Mouse (Mus musculus) stomach, embryonic 16.5 days (tissue): ENCODE measurements at regions not wholly inside any gene's neighbourhood (a gene's known extent, or its start where the extent isn't known, plus 50 kb on each side); places are given as distances from the start of the nearest gene placed in this dataset.

ENCODE experiments used
- ATAC-seq: fragments of 200-750 bp; cut with Nextera tagmentation; 2 replicates; pipeline ENCODE4 v1.8.0; 2017; ENCODE audit warnings: moderate number of reproducible peaks, moderate TSS enrichment; ENCODE audit not compliant: insufficient read depth, low FRiP score
- H3K27ac ChIP-seq: fragments of 300-500 bp; sonication (generic); 2 replicates; pipeline ENCODE4 v1.5.1; 2014; ENCODE audit warnings: low read length
- H3K27me3 ChIP-seq: fragments of 300-500 bp; sonication (generic); 2 replicates; pipeline ENCODE4 v1.6.1; 2014; ENCODE audit warnings: low read length, control low read depth, mixed read lengths; ENCODE audit not compliant: control insufficient read depth, insufficient read depth
- H3K36me3 ChIP-seq: fragments of 300-500 bp; sonication (generic); 2 replicates; pipeline ENCODE4 v1.6.1; 2014; ENCODE audit warnings: low read length; ENCODE audit not compliant: control insufficient read depth, insufficient read depth
- H3K4me1 ChIP-seq: fragments of 300-500 bp; sonication (generic); 2 replicates; pipeline ENCODE4 v1.6.1; 2014; ENCODE audit warnings: low read length, control low read depth, mixed read lengths; ENCODE audit not compliant: control insufficient read depth, insufficient read depth
- H3K4me2 ChIP-seq: fragments of 300-500 bp; sonication (generic); 2 replicates; pipeline ENCODE4 v1.6.1; 2014; ENCODE audit warnings: low read depth, low read length, mixed read lengths
- H3K4me3 ChIP-seq: fragments of 300-500 bp; sonication (generic); replicated peaks from 2 replicates; pipeline ENCODE4 v1.5.1; 2014; ENCODE audit warnings: mild to moderate bottlenecking, low read length
- H3K9ac ChIP-seq: fragments of 300-500 bp; sonication (generic); 2 replicates; pipeline ENCODE4 v1.6.1; 2014; ENCODE audit warnings: low read length
- H3K9me3 ChIP-seq: fragments of 300-500 bp; sonication (generic); replicated peaks from 2 replicates; pipeline ENCODE4 v1.6.1; 2016; ENCODE audit warnings: low read length, control low read depth; ENCODE audit not compliant: control insufficient read depth
- WGBS: fragments of 180-500 bp; shearing (Covaris S2); extraction: QIAGEN DNeasy Blood & Tissue Kit; methylation state at CpG from one replicate; pipeline ENCODE4 v1.1.7; 2014; 5-methylcytosine and 5-hydroxymethylcytosine counted together

- H3K36me3 ChIP-seq = no peaks in the 10 kb centered on the region
- H3K27ac ChIP-seq = no peak overlapping the region
- no peak for ATAC-seq
- WGBS = 65% methylated on average over 3 of the region's 3 CpGs
- H3K9ac ChIP-seq = no peak overlapping the region
- H3K4me3 ChIP-seq = no peak overlapping the region
- H3K4me1 ChIP-seq = no peaks in the 10 kb centered on the region
- H3K4me2 ChIP-seq = no peak overlapping the region
- no peaks in the 10 kb centered on the region for H3K27me3 ChIP-seq
- H3K9me3 ChIP-seq = no peaks in the 10 kb centered on the region
Measured at GRCm38 (mm10) chr11:19701198-19701597, 223.0 kb upstream of the Spred2 start.

DNA sequence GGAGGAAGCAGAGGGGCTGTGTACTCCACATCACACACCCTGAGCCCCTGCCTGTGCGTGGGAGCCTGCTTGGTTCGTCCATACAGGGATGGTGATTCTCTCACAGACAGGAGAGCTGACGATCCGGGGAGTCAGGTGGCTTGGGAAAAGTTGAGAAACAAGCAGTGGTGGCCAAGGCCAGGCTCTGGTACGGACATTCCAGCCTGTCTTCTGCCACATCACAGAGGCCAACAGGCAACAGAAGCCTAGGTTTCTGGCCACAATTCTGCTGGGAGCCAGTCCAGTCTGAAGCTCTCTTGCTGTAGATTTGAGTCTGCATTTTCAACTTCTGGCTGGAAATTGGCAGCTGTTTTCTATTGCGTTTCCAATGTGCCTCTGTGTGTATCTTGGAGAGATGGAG is 215.4 kb upstream of the Spred2 start:
- no peak overlapping the region for H3K9ac ChIP-seq
- H3K27ac ChIP-seq = no peak overlapping the region
- H3K27me3 ChIP-seq = no peaks in the 10 kb centered on the region
- H3K9me3 ChIP-seq = no peaks in the 10 kb centered on the region
- H3K36me3 ChIP-seq = no peaks in the 10 kb centered on the region
- no peaks in the 10 kb centered on the region for H3K4me1 ChIP-seq
- no peak overlapping the region for H3K4me3 ChIP-seq
- 69% methylated on average over 6 of the region's 6 CpGs for WGBS
- no peak for ATAC-seq
- H3K4me2 ChIP-seq = no peak overlapping the region

- H3K36me3 ChIP-seq = no peaks in the 10 kb centered on the region
- no peaks in the 10 kb centered on the region for H3K9me3 ChIP-seq
- no peak overlapping the region for H3K4me2 ChIP-seq
- 56% methylated on average over 8 of the region's 8 CpGs for WGBS
- H3K4me1 ChIP-seq = no peaks in the 10 kb centered on the region
- no peak overlapping the region for H3K9ac ChIP-seq
- no peak overlapping the region for H3K4me3 ChIP-seq
- no peak overlapping the region for H3K27ac ChIP-seq
- H3K27me3 ChIP-seq = no peaks in the 10 kb centered on the region
- ATAC-seq = no peak
Measured at GRCm38 (mm10) chr11:19709337-19709736, 214.8 kb upstream of the Spred2 start.

- H3K27me3 ChIP-seq = no peaks in the 10 kb centered on the region
- no peak for ATAC-seq
- no peaks in the 10 kb centered on the region for H3K4me1 ChIP-seq
- 83% methylated on average over 8 of the region's 8 CpGs for WGBS
- no peaks in the 10 kb centered on the region for H3K9me3 ChIP-seq
- H3K27ac ChIP-seq = no peak overlapping the region
- no peak overlapping the region for H3K9ac ChIP-seq
- H3K36me3 ChIP-seq = no peaks in the 10 kb centered on the region
- H3K4me3 ChIP-seq = no peak overlapping the region
- no peak overlapping the region for H3K4me2 ChIP-seq
Measured at GRCm38 (mm10) chr11:19713091-19713490, 211.1 kb upstream of the Spred2 start.

GRCm38 (mm10) chr11:19713597-19713996 is 210.6 kb upstream of the Spred2 start:
- Histone ChIP-seq H3K4me1 (no peaks in the 10 kb centered on the region), H3K9ac (no peak overlapping the region), H3K27ac (no peak overlapping the region), H3K36me3 (no peaks in the 10 kb centered on the region), H3K4me2 (no peak overlapping the region), H3K4me3 (no peak overlapping the region), H3K27me3 (no peaks in the 10 kb centered on the region), H3K9me3 (no peaks in the 10 kb centered on the region)
- WGBS = 81% methylated on average over 20 of the region's 20 CpGs
- no peak for ATAC-seq

DNA sequence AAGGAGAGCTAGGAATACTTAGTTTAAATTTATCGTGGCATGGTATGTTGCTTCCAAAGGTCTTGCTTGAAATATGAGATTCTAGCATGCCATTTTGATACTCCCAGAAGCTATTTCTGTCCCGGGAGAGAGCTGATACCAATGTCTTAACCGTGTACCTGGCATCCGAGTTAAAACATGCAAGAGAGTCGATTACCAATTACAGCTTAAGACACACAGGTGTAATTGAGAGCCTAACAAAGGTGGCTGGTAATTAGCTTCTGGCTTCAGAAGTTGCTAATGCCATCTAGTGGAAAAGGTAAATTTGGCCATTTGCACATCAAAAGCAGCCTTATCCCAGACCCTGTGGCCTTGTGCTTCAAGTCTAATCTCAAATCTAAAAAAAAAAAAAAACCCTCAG is 210.0 kb upstream of the Spred2 start:
- no peak overlapping the region for H3K4me3 ChIP-seq
- no peak overlapping the region for H3K27ac ChIP-seq
- no peak overlapping the region for H3K9ac ChIP-seq
- H3K4me1 ChIP-seq = no peaks in the 10 kb centered on the region
- H3K27me3 ChIP-seq = no peaks in the 10 kb centered on the region
- no peak for ATAC-seq
- no peak overlapping the region for H3K4me2 ChIP-seq
- H3K36me3 ChIP-seq = no peaks in the 10 kb centered on the region
- WGBS = 32% methylated on average over 5 of the region's 5 CpGs
- H3K9me3 ChIP-seq = no peaks in the 10 kb centered on the region; the same call in 1 of the 2 replicates

- H3K4me1 ChIP-seq = no peaks in the 10 kb centered on the region
- WGBS = 31% methylated on average over 8 of the region's 8 CpGs
- no peaks in the 10 kb centered on the region; the same call in 1 of the 2 replicates for H3K9me3 ChIP-seq
- no peak overlapping the region for H3K27ac ChIP-seq
- no peak overlapping the region for H3K9ac ChIP-seq
- no peak overlapping the region for H3K4me3 ChIP-seq
- no peak for ATAC-seq
- H3K4me2 ChIP-seq = no peak overlapping the region
- no peaks in the 10 kb centered on the region for H3K27me3 ChIP-seq
- H3K36me3 ChIP-seq = no peaks in the 10 kb centered on the region
Measured at GRCm38 (mm10) chr11:19714888-19715595, 209.1 kb upstream of the Spred2 start.

DNA sequence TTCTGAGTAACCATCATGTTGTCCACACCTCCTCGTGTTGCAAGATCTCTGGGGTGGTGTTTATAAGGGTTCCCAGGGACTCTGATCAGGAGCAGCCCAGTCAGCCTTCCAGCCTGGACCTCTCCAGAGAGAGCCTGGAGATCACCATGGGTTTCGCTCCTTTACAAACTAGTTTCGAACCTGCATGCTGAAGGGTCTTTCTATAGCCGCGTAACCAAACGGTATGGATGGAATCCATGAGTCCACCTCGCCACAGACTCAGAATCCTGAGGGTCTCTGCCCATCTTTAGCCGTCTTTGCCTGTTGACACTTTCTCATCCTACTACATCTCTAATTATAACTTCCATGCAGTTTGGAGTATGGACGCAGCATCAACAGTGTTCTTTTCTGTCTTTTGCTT is 206.0 kb upstream of the Spred2 start:
- no peaks in the 10 kb centered on the region for H3K36me3 ChIP-seq
- WGBS = 90% methylated on average over 9 of the region's 9 CpGs
- no peak overlapping the region for H3K27ac ChIP-seq
- H3K9ac ChIP-seq = no peak overlapping the region
- H3K4me2 ChIP-seq = no peak overlapping the region
- H3K27me3 ChIP-seq = no peaks in the 10 kb centered on the region
- ATAC-seq = no peak
- H3K9me3 ChIP-seq = no peaks in the 10 kb centered on the region; the same call in 1 of the 2 replicates
- no peaks in the 10 kb centered on the region for H3K4me1 ChIP-seq
- no peak overlapping the region for H3K4me3 ChIP-seq

DNA sequence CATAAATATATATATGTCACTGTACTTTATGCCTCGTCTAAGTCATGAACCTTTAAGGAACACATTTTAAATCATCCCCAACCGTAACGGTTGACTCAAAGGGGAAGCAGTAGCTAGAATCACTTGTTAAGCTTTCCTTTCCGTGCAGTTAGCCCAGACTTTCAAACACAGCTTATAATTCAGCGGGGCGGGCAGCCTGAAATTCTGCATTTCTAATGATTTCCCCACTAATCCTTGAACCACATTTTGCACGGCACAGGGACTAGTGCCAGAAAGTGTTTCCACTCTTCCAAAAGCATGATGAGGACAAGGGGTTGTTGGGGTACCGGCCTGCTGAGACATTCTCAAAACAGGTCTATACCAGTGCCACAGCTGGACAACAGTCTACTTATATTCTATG is 195.1 kb upstream of the Spred2 start:
- Histone ChIP-seq H3K36me3 (no peaks in the 10 kb centered on the region), H3K4me2 (no peak overlapping the region), H3K4me1 (no peaks in the 10 kb centered on the region), H3K27ac (no peak overlapping the region), H3K9me3 (no peaks in the 10 kb centered on the region), H3K27me3 (no peaks in the 10 kb centered on the region), H3K4me3 (no peak overlapping the region), H3K9ac (no peak overlapping the region)
- no peak for ATAC-seq
- 82% methylated on average over 8 of the region's 8 CpGs for WGBS
